Mouse (Mus musculus): ENCODE results near the gene Itpr1. TPM values are rescaled to one million over a fixed set of nuclear protein-coding genes. Genes with fewer than 3 reads are reported as not detected.
A peak's percentile ranks its signal among the peaks of the same experiment; 100 is the strongest.

The Itpr1 gene
- polyA plus RNA-seq, 1 experiment, result 4.7 TPM

DNA sequence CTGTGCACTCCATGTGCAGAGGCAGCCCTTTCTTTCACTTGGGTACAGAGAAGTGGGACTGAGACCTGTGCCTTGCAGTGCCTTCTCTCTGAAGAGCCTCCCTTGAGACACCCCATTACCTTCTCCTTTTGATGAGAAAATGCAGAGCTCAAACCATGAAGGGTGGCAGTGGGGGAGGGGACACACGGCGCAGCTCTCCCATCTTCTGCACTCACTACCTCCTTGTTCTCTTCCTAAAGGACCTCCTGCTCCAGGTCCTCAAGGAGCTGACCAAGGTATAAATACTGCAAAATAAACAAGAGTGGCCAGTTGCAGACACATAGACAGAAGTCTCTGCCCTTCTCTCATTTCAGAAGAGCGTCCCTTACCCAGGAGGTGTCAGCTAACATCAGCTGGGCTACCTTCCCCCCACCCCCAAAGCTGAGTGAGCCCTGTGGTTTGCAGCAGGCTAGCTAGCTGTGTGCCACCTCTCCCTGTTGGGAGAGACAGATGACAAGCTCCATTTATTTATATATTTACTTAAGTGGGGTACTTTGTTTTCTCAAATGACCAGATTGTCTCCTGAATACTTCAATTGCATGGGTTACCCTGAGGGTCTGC, 255.4 kb downstream of the Itpr1 start:
- WGBS, result 79% methylated on average over 3 of the region's 3 CpGs
- TF ChIP-seq CTCF (IDR thresholded peaks at IDR 0.05; ENCODE audit: extremely low read depth, insufficient read length, insufficient replicate concordance, low read depth, low read length) (no peak), POLR2A (IDR thresholded peaks at IDR 0.05; ENCODE audit: low read depth, low read length) (no peak)
- no peaks in the 10 kb centered on the region for H3K27me3 ChIP-seq (ENCODE audit: control insufficient read depth, insufficient read depth, low read length)
- no peak overlapping the region for H3K27ac ChIP-seq (ENCODE audit: insufficient read depth, low read depth, low read length)
- H3K4me1 ChIP-seq (ENCODE audit: control insufficient read depth, insufficient read depth, insufficient read length, low read length), result peaks cover 12% of the 10 kb centered on the region
- no peak overlapping the region for H3K4me3 ChIP-seq (ENCODE audit: low read depth, low read length)
- no peaks in the 10 kb centered on the region for H3K36me3 ChIP-seq (ENCODE audit: control insufficient read depth, insufficient read depth, low read length)

GRCm38 (mm10) chr6:108471878-108472277, 259.0 kb downstream of the Itpr1 start:
- no peak overlapping the region for H3K4me3 ChIP-seq (ENCODE audit: low read depth, low read length)
- H3K27me3 ChIP-seq (ENCODE audit: control insufficient read depth, insufficient read depth, low read length), result no peaks in the 10 kb centered on the region
- H3K4me1 ChIP-seq (ENCODE audit: control insufficient read depth, insufficient read depth, insufficient read length, low read length), result peaks cover 8% of the 10 kb centered on the region
- H3K27ac ChIP-seq (ENCODE audit: insufficient read depth, low read depth, low read length), result peak overlapping the region; percentile 77
- WGBS, result 41% methylated on average over 3 of the region's 3 CpGs
- no peak for TF ChIP-seq POLR2A (IDR thresholded peaks at IDR 0.05; ENCODE audit: low read depth, low read length)
- no peak for TF ChIP-seq CTCF (IDR thresholded peaks at IDR 0.05; ENCODE audit: extremely low read depth, insufficient read length, insufficient replicate concordance, low read depth, low read length)
- H3K36me3 ChIP-seq (ENCODE audit: control insufficient read depth, insufficient read depth, low read length), result no peaks in the 10 kb centered on the region; the same call in 1 of the 2 replicates

- 26% methylated on average over 3 of the region's 3 CpGs for WGBS
- Histone ChIP-seq H3K4me1 (ENCODE audit: control insufficient read depth, insufficient read depth, insufficient read length, low read length) (peaks cover 8% of the 10 kb centered on the region), H3K27ac (ENCODE audit: insufficient read depth, low read depth, low read length) (peak overlapping the region; percentile 77), H3K36me3 (ENCODE audit: control insufficient read depth, insufficient read depth, low read length) (no peaks in the 10 kb centered on the region; the same call in 1 of the 2 replicates), H3K27me3 (ENCODE audit: control insufficient read depth, insufficient read depth, low read length) (no peaks in the 10 kb centered on the region), H3K4me3 (ENCODE audit: low read depth, low read length) (no peak overlapping the region)
- no peak for TF ChIP-seq POLR2A (IDR thresholded peaks at IDR 0.05; ENCODE audit: low read depth, low read length)
- no peak for TF ChIP-seq CTCF (IDR thresholded peaks at IDR 0.05; ENCODE audit: extremely low read depth, insufficient read length, insufficient replicate concordance, low read depth, low read length)
These were observed 259.9 kb downstream of the Itpr1 start for GRCm38 (mm10) chr6:108472748-108473147.

GRCm38 (mm10) chr6:108476797-108477235, 263.9 kb downstream of the Itpr1 start:
- TF ChIP-seq CTCF (IDR thresholded peaks at IDR 0.05; ENCODE audit: extremely low read depth, insufficient read length, insufficient replicate concordance, low read depth, low read length) (no peak), POLR2A (IDR thresholded peaks at IDR 0.05; ENCODE audit: low read depth, low read length) (no peak)
- no peak overlapping the region for H3K27ac ChIP-seq (ENCODE audit: insufficient read depth, low read depth, low read length)
- WGBS, result 43% methylated on average over 8 of the region's 8 CpGs

GRCm38 (mm10) chr6:108477602-108478001, 264.7 kb downstream of the Itpr1 start:
- peaks cover 8% of the 10 kb centered on the region for H3K4me1 ChIP-seq (ENCODE audit: control insufficient read depth, insufficient read depth, insufficient read length, low read length)
- no peak overlapping the region for H3K27ac ChIP-seq (ENCODE audit: insufficient read depth, low read depth, low read length)
- H3K4me3 ChIP-seq (ENCODE audit: low read depth, low read length), result no peak overlapping the region
- no peaks in the 10 kb centered on the region for H3K27me3 ChIP-seq (ENCODE audit: control insufficient read depth, insufficient read depth, low read length)
- TF ChIP-seq POLR2A (IDR thresholded peaks at IDR 0.05; ENCODE audit: low read depth, low read length) (no peak), CTCF (IDR thresholded peaks at IDR 0.05; ENCODE audit: extremely low read depth, insufficient read length, insufficient replicate concordance, low read depth, low read length) (no peak)
- peaks cover 4% of the 10 kb centered on the region; the same call in 1 of the 2 replicates for H3K36me3 ChIP-seq (ENCODE audit: control insufficient read depth, insufficient read depth, low read length)
- 88% methylated on average over 6 of the region's 6 CpGs for WGBS

More at GRCm38 (mm10) chr6:108476797-108477235, 263.9 kb downstream of the Itpr1 start:
- Histone ChIP-seq H3K4me1 (ENCODE audit: control insufficient read depth, insufficient read depth, insufficient read length, low read length) (peaks cover 8% of the 10 kb centered on the region), H3K4me3 (ENCODE audit: low read depth, low read length) (no peak overlapping the region), H3K36me3 (ENCODE audit: control insufficient read depth, insufficient read depth, low read length) (peaks cover 4% of the 10 kb centered on the region; the same call in 1 of the 2 replicates), H3K27me3 (ENCODE audit: control insufficient read depth, insufficient read depth, low read length) (no peaks in the 10 kb centered on the region)

GRCm38 (mm10) chr6:108481190-108481589, 268.3 kb downstream of the Itpr1 start:
- H3K4me1 ChIP-seq (ENCODE audit: control insufficient read depth, insufficient read depth, insufficient read length, low read length), result peaks cover 8% of the 10 kb centered on the region; the same call in 1 of the 2 replicates
- peaks cover 4% of the 10 kb centered on the region; the same call in 1 of the 2 replicates for H3K36me3 ChIP-seq (ENCODE audit: control insufficient read depth, insufficient read depth, low read length)
- TF ChIP-seq CTCF (IDR thresholded peaks at IDR 0.05; ENCODE audit: extremely low read depth, insufficient read length, insufficient replicate concordance, low read depth, low read length) (no peak), POLR2A (IDR thresholded peaks at IDR 0.05; ENCODE audit: low read depth, low read length) (no peak)
- WGBS, result 95% methylated on average over 4 of the region's 4 CpGs
- no peak overlapping the region for H3K27ac ChIP-seq (ENCODE audit: insufficient read depth, low read depth, low read length)
- H3K4me3 ChIP-seq (ENCODE audit: low read depth, low read length), result no peak overlapping the region
- no peaks in the 10 kb centered on the region for H3K27me3 ChIP-seq (ENCODE audit: control insufficient read depth, insufficient read depth, low read length)

DNA sequence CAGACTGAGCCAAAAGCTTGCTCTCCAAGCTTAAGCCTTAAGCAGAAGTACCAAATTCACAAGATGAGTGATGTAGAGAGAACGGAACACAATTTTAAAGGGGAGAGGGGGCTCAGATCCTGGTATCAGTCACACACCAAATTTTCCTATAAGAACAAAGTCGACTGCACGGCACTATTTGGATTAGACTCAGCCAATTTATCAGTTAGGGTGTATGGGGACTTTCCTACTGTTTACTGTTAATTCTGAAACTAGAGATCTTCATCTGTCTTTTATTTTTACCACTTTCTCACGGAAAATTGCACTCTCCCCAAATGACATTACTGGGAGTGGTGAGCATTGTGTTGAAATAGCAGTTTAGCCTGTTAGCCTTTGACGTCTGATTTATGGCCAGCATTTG, 269.6 kb downstream of the Itpr1 start:
- no peak overlapping the region for H3K4me3 ChIP-seq (ENCODE audit: low read depth, low read length)
- TF ChIP-seq CTCF (IDR thresholded peaks at IDR 0.05; ENCODE audit: extremely low read depth, insufficient read length, insufficient replicate concordance, low read depth, low read length), result no peak
- no peak for TF ChIP-seq POLR2A (IDR thresholded peaks at IDR 0.05; ENCODE audit: low read depth, low read length)
- peaks cover 4% of the 10 kb centered on the region; the same call in 1 of the 2 replicates for H3K36me3 ChIP-seq (ENCODE audit: control insufficient read depth, insufficient read depth, low read length)
- peaks cover 16% of the 10 kb centered on the region for H3K4me1 ChIP-seq (ENCODE audit: control insufficient read depth, insufficient read depth, insufficient read length, low read length)
- no peaks in the 10 kb centered on the region for H3K27me3 ChIP-seq (ENCODE audit: control insufficient read depth, insufficient read depth, low read length)
- WGBS, result 82% methylated on average over 5 of the region's 5 CpGs
- H3K27ac ChIP-seq (ENCODE audit: insufficient read depth, low read depth, low read length), result no peak overlapping the region
